Mouse (Mus musculus) liver, adult 2 months (tissue): ENCODE measurements around the gene Epas1.

ENCODE experiments used
- CTCF ChIP-seq: fragments of 200-500 bp; IDR thresholded peaks from 2 replicates; pipeline ENCODE4 v1.5.1; 2011; ENCODE audit warnings: low read depth, low read length, control low read depth
- POLR2A ChIP-seq: fragments of 200-500 bp; IDR thresholded peaks from 2 replicates; pipeline ENCODE4 v1.6.1; 2011; ENCODE audit warnings: low read length, control low read depth; ENCODE audit not compliant: insufficient read depth; ENCODE audit errors: extremely low read depth

DNA sequence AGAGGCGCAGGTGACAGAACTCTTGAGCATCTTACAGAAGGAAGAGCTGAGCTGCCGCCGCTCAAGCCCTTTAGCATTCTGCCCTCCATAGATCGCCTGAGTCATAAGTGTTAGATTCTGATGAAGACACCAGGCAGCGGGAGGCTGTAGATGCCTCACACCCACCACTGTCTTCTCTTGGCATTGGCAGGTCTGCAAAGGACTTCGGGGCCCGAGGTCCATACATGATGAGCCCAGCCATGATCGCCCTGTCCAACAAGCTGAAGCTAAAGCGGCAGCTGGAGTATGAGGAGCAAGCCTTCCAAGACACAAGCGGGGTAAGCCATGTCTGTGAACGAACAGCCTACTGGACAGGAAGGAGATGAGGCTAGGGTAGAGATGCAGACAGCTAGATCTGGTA, 75.0 kb downstream of the Epas1 start:
- no peak for TF ChIP-seq CTCF
- no peak for TF ChIP-seq POLR2A
